Mouse (Mus musculus): ENCODE results near the gene Nop53.

GRCm38 (mm10) chr7:15906602-15907001 is 39.3 kb downstream of the Nop53 start:
- TF ChIP-seq CTCF (IDR thresholded peaks at IDR 0.05; ENCODE audit: low read depth) = no peak
- no peak for TF ChIP-seq EP300 (IDR thresholded peaks at IDR 0.05; ENCODE audit: low read depth)
